In genomic region chr2:168842261-168842740, GRCm38 (mm10) we compare ENCODE assay signal across 8 mouse cellular contexts.
DNase-seq lines count a peak whose midpoint lies in the region; ATAC-seq and TF ChIP-seq lines count a peak whose summit lies in the region.

No protein-coding gene starts in this region.

- TF ChIP-seq CTCF in stomach, postnatal 0 days (IDR thresholded peaks at IDR 0.05; ENCODE audit: low read depth): peak; percentile 58

- no peak overlapping the region for H3K9ac ChIP-seq in lung, embryonic 15.5 days
- no peak overlapping the region for H3K9ac ChIP-seq in forebrain, embryonic 13.5 days
- H3K9ac ChIP-seq in liver, embryonic 12.5 days: no peak overlapping the region
- H3K9ac ChIP-seq in stomach, postnatal 0 days (ENCODE audit: low read length): no peak overlapping the region

- H3K4me2 ChIP-seq in lung, embryonic 15.5 days: peak overlapping the region; percentile 5
- peak overlapping the region; percentile 30 for H3K4me2 ChIP-seq in forebrain, embryonic 13.5 days
- peak overlapping the region; percentile 25; the same call in 1 of the 2 replicates for H3K4me2 ChIP-seq in liver, embryonic 12.5 days
- H3K4me2 ChIP-seq in stomach, postnatal 0 days (replicated peaks; ENCODE audit: low read depth): no peak overlapping the region

- no peak for DNase-seq in lung, adult 18-20 months
- no peak for DNase-seq in stomach, postnatal 0 days (ENCODE audit: low spot score)
- DNase-seq in spleen, adult 12 weeks (ENCODE audit: low spot score): no peak
- no peak for DNase-seq in spleen, postnatal 36 days (ENCODE audit: low spot score in 2 of 2)

- no peak for ATAC-seq in lung, embryonic 15.5 days (ENCODE audit: borderline replicate concordance, extremely low read depth, low FRiP score, low TSS enrichment)
- ATAC-seq in forebrain, embryonic 13.5 days: no peak
- no peak for ATAC-seq in liver, embryonic 12.5 days
- no peak for ATAC-seq in stomach, postnatal 0 days (ENCODE audit: low FRiP score, low TSS enrichment)
- no peak for ATAC-seq in granulocyte monocyte progenitor cell, adult 5-6 weeks (replicated peaks; ENCODE audit: poor library complexity, severe bottlenecking)

- H3K4me1 ChIP-seq in lung, embryonic 15.5 days: peaks cover 19% of the 10 kb centered on the region
- H3K4me1 ChIP-seq in forebrain, embryonic 13.5 days: peaks cover 25% of the 10 kb centered on the region
- H3K4me1 ChIP-seq in liver, embryonic 12.5 days: peaks cover 32% of the 10 kb centered on the region
- H3K4me1 ChIP-seq in stomach, postnatal 0 days (replicated peaks; ENCODE audit: control insufficient read depth, insufficient read depth): peaks cover 5% of the 10 kb centered on the region; the same call in 1 of the 2 replicates

- H3K27ac ChIP-seq in lung, embryonic 15.5 days: no peak overlapping the region
- H3K27ac ChIP-seq in forebrain, embryonic 13.5 days: no peak overlapping the region
- no peak overlapping the region for H3K27ac ChIP-seq in liver, embryonic 12.5 days
- H3K27ac ChIP-seq in stomach, postnatal 0 days (replicated peaks): no peak overlapping the region

- H3K9me3 ChIP-seq in lung, embryonic 15.5 days: no peaks in the 10 kb centered on the region
- H3K9me3 ChIP-seq in forebrain, embryonic 13.5 days (replicated peaks): no peaks in the 10 kb centered on the region
- no peaks in the 10 kb centered on the region for H3K9me3 ChIP-seq in liver, embryonic 12.5 days (replicated peaks)
- H3K9me3 ChIP-seq in stomach, postnatal 0 days (ENCODE audit: control insufficient read depth, low read length): no peaks in the 10 kb centered on the region

- WGBS in lung, embryonic 15.5 days: 7% methylated on average over 15 of the region's 15 CpGs
- WGBS in forebrain, embryonic 13.5 days: 6% methylated on average over 15 of the region's 15 CpGs
- WGBS in liver, embryonic 12.5 days (ENCODE audit: insufficient replicate concordance): 5% methylated on average over 15 of the region's 15 CpGs
- WGBS in stomach, postnatal 0 days: 15% methylated on average over 15 of the region's 15 CpGs

- H3K27me3 ChIP-seq in lung, embryonic 15.5 days: peaks cover 62% of the 10 kb centered on the region
- peaks cover 61% of the 10 kb centered on the region for H3K27me3 ChIP-seq in forebrain, embryonic 13.5 days
- H3K27me3 ChIP-seq in liver, embryonic 12.5 days (replicated peaks): peaks cover 91% of the 10 kb centered on the region
- no peaks in the 10 kb centered on the region for H3K27me3 ChIP-seq in stomach, postnatal 0 days (ENCODE audit: control insufficient read depth, insufficient read depth, low read length)

- no peak overlapping the region for H3K4me3 ChIP-seq in lung, embryonic 15.5 days
- no peak overlapping the region for H3K4me3 ChIP-seq in forebrain, embryonic 13.5 days
- H3K4me3 ChIP-seq in liver, embryonic 12.5 days: 0 out of 2 replicates have a peak overlapping the region, but pooled peaks have one; percentile 9
- H3K4me3 ChIP-seq in stomach, postnatal 0 days (ENCODE audit: low read depth, low read length): no peak overlapping the region

- no peaks in the 10 kb centered on the region for H3K36me3 ChIP-seq in lung, embryonic 15.5 days
- H3K36me3 ChIP-seq in forebrain, embryonic 13.5 days (ENCODE audit: poor library complexity, severe bottlenecking): no peaks in the 10 kb centered on the region
- no peaks in the 10 kb centered on the region for H3K36me3 ChIP-seq in liver, embryonic 12.5 days
- no peaks in the 10 kb centered on the region for H3K36me3 ChIP-seq in stomach, postnatal 0 days (ENCODE audit: control insufficient read depth, insufficient read depth, low read length)

- no peak for TF ChIP-seq EP300 in stomach, postnatal 0 days (optimal IDR thresholded peaks at IDR 0.05)
